Mouse (Mus musculus) gastrocnemius, adult 2 months (tissue): ENCODE results near the gene Calm1. TPM values are rescaled to one million over a fixed set of nuclear protein-coding genes. Genes with fewer than 3 reads are reported as not detected.

Source experiments
- DNase-seq: peaks from one replicate; pipeline ENCODE4 v3.0.0; 2022
- H3K27ac ChIP-seq: fragments of 200-600 bp; 2 replicates; pipeline ENCODE4 v1.8.1; 2022; ENCODE audit warnings: mild to moderate bottlenecking
- H3K4me3 ChIP-seq: fragments of 200-600 bp; 2 replicates; pipeline ENCODE4 v1.8.1; 2022; ENCODE audit warnings: mild to moderate bottlenecking, moderate library complexity
- CTCF ChIP-seq: fragments of 200-600 bp; IDR thresholded peaks from 2 replicates; pipeline ENCODE4 v1.8.1; 2022; ENCODE audit warnings: antibody characterized with exemption, mild to moderate bottlenecking, moderate library complexity
- intact Hi-C: fragments of 180-260 bp; cut with DNase I; formaldehyde crosslinking; loops from one replicate; pipeline ENCODE4 v1.15.1; 2025
- total RNA-seq, 2 experiments: library from RNA; stranded (reverse); gene quantifications; 2 replicates each; pipeline ENCODE4 v1.2.3; 2021

Calm1 gene
- total RNA-seq, 2 experiments from 2014 or later = 513 to 579 TPM

DNA sequence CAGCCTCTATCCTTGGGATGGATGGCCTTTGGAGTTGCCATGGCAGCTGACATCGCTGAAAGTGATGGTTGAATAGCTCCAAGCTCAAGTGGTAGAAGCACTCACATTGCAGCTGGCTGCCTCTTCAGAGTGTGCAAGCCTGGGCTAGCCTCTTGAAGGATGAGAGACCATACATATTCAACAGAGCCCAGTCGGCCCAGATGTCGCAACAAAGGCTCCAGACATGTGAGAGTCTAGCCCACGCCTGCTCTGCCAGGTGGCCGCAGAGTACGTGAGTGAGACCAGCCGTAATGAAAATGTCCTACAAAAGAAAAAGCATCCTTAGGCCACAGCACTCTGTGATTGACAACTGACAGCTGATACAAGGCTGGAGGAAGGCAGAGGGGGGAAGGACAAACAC, 40.2 kb downstream of the Calm1 start:
- TF ChIP-seq CTCF = no peak
- intact Hi-C loops = no loop called here
- DNase-seq = no peak
- Histone ChIP-seq H3K4me3 (no peak overlapping the region), H3K27ac (no peak overlapping the region)

DNA sequence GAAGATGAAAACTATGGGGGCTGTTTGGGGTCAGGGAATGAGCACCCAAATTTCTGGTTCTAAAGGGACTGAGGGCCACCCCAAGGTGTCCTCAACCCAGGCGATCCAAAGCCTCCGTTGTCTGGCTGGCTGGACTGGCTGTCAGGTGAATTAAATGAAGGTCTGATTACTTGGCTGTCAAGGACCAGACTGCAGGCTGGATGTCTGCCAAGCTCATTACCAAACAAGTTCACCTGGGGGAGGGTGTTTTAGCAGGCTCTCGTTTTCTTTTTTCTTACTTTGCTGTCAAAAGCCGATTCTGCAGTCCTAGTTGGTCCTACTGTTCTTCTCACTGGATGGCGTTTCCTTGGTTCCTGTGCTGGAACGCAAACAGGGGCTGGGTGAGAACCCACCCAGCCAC, 40.6 kb downstream of the Calm1 start:
- Histone ChIP-seq H3K27ac (no peak overlapping the region), H3K4me3 (no peak overlapping the region)
- intact Hi-C loops = no loop called here
- TF ChIP-seq CTCF = no peak
- no peak for DNase-seq

DNA sequence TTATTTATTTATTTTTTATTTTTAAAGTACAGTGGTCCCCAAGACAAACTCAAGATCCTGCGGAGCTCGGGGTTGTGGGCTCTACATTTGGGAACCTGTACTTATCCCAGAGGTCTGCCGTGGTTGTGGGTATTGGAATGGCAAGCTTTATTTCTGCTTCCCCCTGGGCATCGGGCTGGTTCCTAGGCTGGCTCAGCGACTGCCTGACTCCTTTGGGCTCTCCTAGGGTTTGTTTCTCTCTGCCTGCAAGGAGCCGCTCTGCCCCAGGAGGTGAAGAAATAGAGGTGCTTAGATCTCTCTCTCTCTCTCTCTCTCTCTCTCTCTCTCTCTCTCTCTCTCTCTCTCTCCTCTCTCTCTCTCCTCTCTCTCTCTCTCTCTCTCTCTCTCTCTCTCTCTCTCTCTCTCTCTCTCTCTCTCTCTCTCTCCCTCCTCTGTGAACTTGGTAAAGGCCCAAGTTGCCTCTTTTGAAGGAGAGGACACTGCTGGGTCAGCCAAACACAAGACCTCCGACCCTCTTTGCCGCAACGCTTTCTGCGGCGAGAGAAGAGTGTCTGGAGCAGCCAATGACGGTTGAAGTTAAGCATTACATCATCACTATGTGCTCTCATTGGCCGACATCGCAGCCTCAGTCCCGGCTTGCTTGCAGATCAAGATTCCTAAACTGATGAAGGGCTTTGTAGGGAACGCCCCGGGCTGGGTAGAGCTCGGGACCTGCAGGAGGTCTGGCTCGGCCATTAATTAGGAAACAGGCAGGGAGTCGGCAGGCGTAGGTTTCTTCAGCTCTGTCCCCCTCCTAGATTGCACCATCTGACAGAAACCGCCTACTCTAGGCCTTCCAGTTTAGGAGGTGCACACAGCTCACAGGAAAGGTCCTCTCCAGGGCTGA, 42.9 kb downstream of the Calm1 start:
- DNase-seq = peak; percentile 63
- no peak overlapping the region for H3K27ac ChIP-seq
- intact Hi-C loops = no loop called here
- H3K4me3 ChIP-seq = peak overlapping the region; percentile 56
- no peak for TF ChIP-seq CTCF

DNA sequence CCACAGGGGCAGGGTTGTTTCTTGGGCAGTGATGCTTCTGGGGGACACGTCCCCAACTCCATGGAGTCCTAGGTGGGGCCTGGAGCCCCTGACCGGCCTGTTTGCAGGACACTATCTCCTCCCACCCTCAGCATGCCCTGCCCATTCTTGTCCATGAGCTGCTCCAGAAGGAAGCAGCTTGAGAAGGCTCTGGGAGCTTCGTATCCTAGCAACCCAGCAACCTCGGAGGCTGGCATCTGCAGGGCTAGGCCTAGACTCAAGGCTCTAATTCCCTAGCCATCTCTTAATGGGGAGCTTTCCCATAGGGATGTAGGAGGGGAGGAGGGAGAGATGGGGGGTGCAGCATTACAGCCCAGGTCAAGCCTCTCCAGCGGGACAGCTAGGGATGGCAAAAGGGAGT, 45.3 kb downstream of the Calm1 start:
- intact Hi-C loops = no loop called here
- no peak overlapping the region for H3K27ac ChIP-seq

DNA sequence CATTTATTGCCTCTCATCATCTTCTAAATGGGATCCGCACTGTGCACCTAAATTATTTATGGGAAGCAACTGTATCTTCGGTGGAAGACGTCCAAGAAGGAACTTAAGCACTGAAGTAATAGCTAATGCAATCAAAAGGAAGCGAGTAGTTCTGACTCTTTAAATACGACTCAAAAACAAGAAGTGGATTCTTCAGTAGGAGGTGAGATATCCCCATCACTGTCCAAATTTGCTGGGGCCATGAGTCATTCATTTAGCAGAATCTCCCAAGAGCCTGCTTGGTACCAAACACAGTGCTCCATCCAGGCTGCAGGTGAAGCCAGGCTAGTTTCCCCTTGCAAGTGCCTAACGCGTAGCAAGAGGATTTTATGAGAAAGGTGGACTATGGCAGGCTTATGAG, 49.9 kb downstream of the Calm1 start:
- intact Hi-C loops = no loop called here
- H3K4me3 ChIP-seq = no peak overlapping the region

More for the DNA sequence above, 45.3 kb downstream of the Calm1 start:
- no peak overlapping the region for H3K4me3 ChIP-seq
- DNase-seq = no peak
- no peak for TF ChIP-seq CTCF

DNA sequence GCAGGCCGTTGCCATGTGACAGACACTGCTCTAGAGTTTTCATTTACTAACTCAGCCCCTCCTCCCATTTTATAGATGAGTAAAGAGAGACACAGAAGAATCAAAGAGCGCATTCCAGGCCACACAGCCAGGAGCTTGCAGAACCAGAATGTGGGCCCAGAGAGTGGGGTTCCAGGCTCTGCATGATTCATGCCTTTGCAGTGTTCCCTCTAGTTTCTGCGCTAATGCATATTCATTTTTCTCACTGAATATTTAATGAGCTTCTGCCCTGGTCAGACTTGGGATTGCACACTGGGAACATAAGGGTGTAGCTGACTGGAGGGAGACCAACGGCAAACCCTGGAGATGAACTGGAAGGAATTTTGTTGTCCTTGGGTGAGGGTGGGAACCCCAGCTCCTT, 55.2 kb downstream of the Calm1 start:
- no peak for TF ChIP-seq CTCF
- Histone ChIP-seq H3K27ac (no peak overlapping the region), H3K4me3 (no peak overlapping the region)
- intact Hi-C loops = no loop called here
- no peak for DNase-seq

More for the DNA sequence above, 49.9 kb downstream of the Calm1 start:
- no peak for DNase-seq
- H3K27ac ChIP-seq = no peak overlapping the region
- TF ChIP-seq CTCF = no peak

DNA sequence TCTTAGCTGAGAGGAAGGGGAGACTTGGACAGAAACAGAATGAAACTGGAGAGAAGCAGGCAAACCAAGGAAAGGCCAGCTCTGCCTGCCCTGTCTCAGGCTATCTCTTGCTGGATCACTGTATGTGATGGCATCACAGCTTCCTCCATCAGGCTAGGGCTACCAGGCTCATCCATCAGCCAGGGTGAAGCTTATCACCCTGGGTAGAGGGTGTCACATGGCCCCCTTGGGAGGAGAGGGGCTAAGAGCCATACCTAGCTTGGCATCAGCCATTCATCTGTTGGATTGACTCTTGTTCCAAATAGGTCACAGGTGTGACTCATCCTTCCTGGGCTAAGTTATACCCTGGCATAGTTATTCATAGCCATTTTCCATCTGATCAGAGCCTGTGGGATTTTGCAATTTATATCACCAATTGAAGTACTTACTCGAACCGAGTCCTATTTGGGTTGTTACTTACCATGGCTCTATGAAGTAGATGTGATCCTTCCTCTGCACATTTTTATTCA, 56.3 kb downstream of the Calm1 start:
- no peak for TF ChIP-seq CTCF
- DNase-seq = no peak
- Histone ChIP-seq H3K27ac (no peak overlapping the region), H3K4me3 (no peak overlapping the region)
- intact Hi-C loops = no loop called here

DNA sequence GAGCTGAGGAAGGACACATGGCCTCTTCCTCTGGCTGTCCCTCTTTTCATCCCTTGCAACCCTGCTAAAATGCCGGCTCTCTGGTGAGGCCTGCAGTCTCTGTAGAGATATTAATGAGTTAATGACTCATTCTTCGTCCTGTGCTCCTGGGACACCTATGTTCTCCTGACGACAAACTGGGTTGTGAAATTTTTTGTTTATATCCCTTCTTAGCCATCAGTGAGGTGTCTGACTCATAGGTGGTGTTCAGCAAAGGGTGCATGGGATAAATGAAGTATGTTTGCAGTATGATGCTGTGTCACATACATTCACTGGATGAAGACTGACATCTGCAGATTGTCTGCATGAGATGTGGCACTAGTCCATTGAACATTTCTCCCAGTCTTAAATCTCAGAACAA, 58.5 kb downstream of the Calm1 start:
- Histone ChIP-seq H3K27ac (no peak overlapping the region), H3K4me3 (no peak overlapping the region)
- intact Hi-C loops = no loop called here
- TF ChIP-seq CTCF = no peak
- DNase-seq = no peak

Other genes starting within 250 kb of the Calm1 start
- under 1 TPM; 0.08 to 0.13 TPM for gene Kcnk13, start 234.9 kb upstream of the Calm1 start, total RNA-seq
- gene Psmc1, start 89.3 kb upstream of the Calm1 start, total RNA-seq = 100 to 1,000 TPM; 128 to 151 TPM
- gene Nrde2, start 39.8 kb upstream of the Calm1 start, total RNA-seq = 1 to 10 TPM; 7.8 to 9.1 TPM